Mouse (Mus musculus) ES-E14 (cell line): Measurements from ENCODE around the gene Morn1. TPM values are rescaled to one million over a fixed set of nuclear protein-coding genes. Genes with fewer than 3 reads are reported as not detected.
"Not testable (repeated sequence)": the region's sequence is repeated elsewhere in the genome, so short reads cannot be mapped to it uniquely, and the experiment has no call there.

Experiments
- DNase-seq: peaks from one replicate; pipeline ENCODE4 v3.0.0-alpha.2; 2013; ENCODE audit warnings: low read depth, low spot score
- H3K27ac ChIP-seq: 2 replicates; pipeline ENCODE4 v1.5.1; 2012; ENCODE audit warnings: low read depth, mild to moderate bottlenecking, low read length, moderate library complexity, mixed read lengths; ENCODE audit not compliant: poor library complexity, insufficient read depth, severe bottlenecking
- H3K36me3 ChIP-seq: 2 replicates; pipeline ENCODE4 v1.6.1; 2012; ENCODE audit warnings: mild to moderate bottlenecking, low read length, moderate library complexity, mixed read lengths; ENCODE audit not compliant: control insufficient read depth, poor library complexity, insufficient read depth, severe bottlenecking
- H3K4me1 ChIP-seq, 2 experiments: fragments of 150-350 bp in 1 of 2; sonication (generic) in 1 of 2; 2 replicates each; pipeline ENCODE4 v1.6.1; 2012; ENCODE audit warnings: low read length in 2 of 2, mild to moderate bottlenecking in 1 of 2, mixed read lengths in 1 of 2; ENCODE audit not compliant: control insufficient read depth in 2 of 2, insufficient read depth in 2 of 2, poor library complexity in 1 of 2
- H3K4me3 ChIP-seq, 2 experiments: fragments of 150-350 bp in 1 of 2; sonication (generic) in 1 of 2; 2 replicates each; pipeline ENCODE4 v1.5.1; 2012; ENCODE audit warnings: low read length in 2 of 2, low read depth in 1 of 2, mild to moderate bottlenecking in 1 of 2, mixed read lengths in 1 of 2; ENCODE audit not compliant: insufficient read depth in 1 of 2, poor library complexity in 1 of 2, severe bottlenecking in 1 of 2
- H3K9ac ChIP-seq: 2 replicates; pipeline ENCODE4 v1.6.1; 2012; ENCODE audit warnings: low read depth, mild to moderate bottlenecking, low read length, mixed read lengths; ENCODE audit not compliant: poor library complexity, insufficient read depth, severe bottlenecking
- H3K9me3 ChIP-seq: fragments of 150-350 bp; sonication (generic); 2 replicates; pipeline ENCODE4 v1.6.1; 2012; ENCODE audit warnings: low read depth, mild to moderate bottlenecking, low read length; ENCODE audit not compliant: control insufficient read depth, insufficient read depth
- CHD2 ChIP-seq: IDR thresholded peaks from 2 replicates; pipeline ENCODE4 v1.6.1; 2014; ENCODE audit warnings: mild to moderate bottlenecking, low read depth, low read length, inconsistent platforms
- HCFC1 ChIP-seq: IDR thresholded peaks from 2 replicates; pipeline ENCODE4 v1.6.1; 2012; ENCODE audit warnings: low read length, inconsistent platforms, borderline replicate concordance; ENCODE audit not compliant: insufficient read depth
- MAFK ChIP-seq: IDR thresholded peaks from 2 replicates; pipeline ENCODE4 v1.6.1; 2014; ENCODE audit warnings: mild to moderate bottlenecking, low read depth, low read length, inconsistent platforms; ENCODE audit not compliant: insufficient read depth
- ZC3H11A ChIP-seq: IDR thresholded peaks from 2 replicates; pipeline ENCODE4 v1.6.1; 2012; ENCODE audit warnings: low read depth, mild to moderate bottlenecking, inconsistent platforms, low read length, borderline replicate concordance
- ZNF384 ChIP-seq: IDR thresholded peaks from 2 replicates; pipeline ENCODE4 v1.6.1; 2012; ENCODE audit warnings: low read depth, low read length, inconsistent platforms
- in situ Hi-C, 2 experiments: fragments of 600-800 bp; cut with MboI; formaldehyde crosslinking; loops; one replicate each; pipeline ENCODE4 v1.15.1; 2025; ENCODE audit warnings: low sequenced_read_pairs in 2 of 2, inconsistent platforms in 1 of 2; ENCODE audit not compliant: unreplicated experiment in 2 of 2
- total RNA-seq: library from RNA; depleted of rRNA; stranded (reverse); fragments of 300-350 nt; gene quantifications from 2 replicates; pipeline ENCODE4 v1.2.3, GENCODE M21; 2012

The Morn1 gene
- total RNA-seq, 1 experiment, result 3.4 TPM

GRCm38 (mm10) chr4:155074418-155074817 is 12.0 kb upstream of the Morn1 start:
- Histone ChIP-seq H3K4me3 (no peak overlapping the region), H3K36me3 (peaks cover 68% of the 10 kb centered on the region), H3K4me1 (peaks cover 0 to 11% of the 10 kb centered on the region in 2 experiments; a peak in 1 of 4 replicates), H3K9me3 (no peaks in the 10 kb centered on the region), H3K9ac (no peak overlapping the region), H3K27ac (no peak overlapping the region)
- in situ Hi-C loops, result no loop called here
- TF ChIP-seq ZC3H11A (no peak), HCFC1 (no peak), MAFK (no peak), CHD2 (no peak), ZNF384 (no peak)
- DNase-seq, result no peak

DNA sequence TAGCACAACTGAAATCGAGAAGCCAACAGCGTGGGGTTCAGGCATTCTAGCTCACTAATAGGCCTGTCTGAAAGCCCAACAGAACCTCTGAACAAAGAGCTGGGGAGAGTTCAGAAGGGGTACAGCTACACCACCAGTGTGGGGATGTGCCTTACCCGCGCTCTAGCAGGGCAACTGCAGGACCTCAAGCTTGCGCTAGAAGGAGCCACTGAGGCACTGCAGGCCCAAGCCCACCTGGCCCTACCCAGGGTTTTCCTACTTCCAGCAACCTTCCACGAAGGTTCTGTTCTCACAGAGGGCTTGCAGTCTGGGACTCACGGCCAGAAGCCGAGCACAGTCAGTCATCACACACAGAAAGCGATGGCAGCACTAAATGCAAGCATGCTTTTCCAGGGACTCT is 11.2 kb upstream of the Morn1 start:
- Histone ChIP-seq H3K27ac (no peak overlapping the region), H3K9ac (no peak overlapping the region), H3K4me3 (no peak overlapping the region), H3K36me3 (peaks cover 64% of the 10 kb centered on the region), H3K4me1 (peaks cover 0 to 11% of the 10 kb centered on the region in 2 experiments; a peak in 1 of 4 replicates), H3K9me3 (no peaks in the 10 kb centered on the region)
- in situ Hi-C loops, result no loop called here
- no peak for TF ChIP-seq MAFK
- no peak for TF ChIP-seq CHD2
- no peak for TF ChIP-seq ZC3H11A
- TF ChIP-seq ZNF384, result no peak
- no peak for TF ChIP-seq HCFC1
- no peak for DNase-seq

DNA sequence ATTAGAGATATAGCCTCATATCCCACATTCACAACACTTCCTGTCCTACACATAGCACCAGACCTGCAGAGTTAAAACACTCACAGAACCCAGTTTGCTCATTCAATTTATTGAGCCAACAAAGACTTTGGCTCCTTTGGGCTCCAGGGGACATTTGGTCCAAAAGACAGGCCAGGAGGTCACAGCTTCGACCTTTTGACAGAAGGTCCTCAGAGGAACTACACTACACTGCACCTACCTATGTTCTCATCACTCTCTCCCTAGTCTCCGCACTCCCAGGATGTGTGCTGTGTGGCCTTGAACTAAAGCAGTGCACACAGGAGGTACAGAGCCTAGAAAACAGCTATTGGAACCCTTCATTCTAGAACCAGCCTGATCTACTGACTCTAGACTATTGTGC is 10.6 kb upstream of the Morn1 start:
- H3K27ac ChIP-seq, result no peak overlapping the region
- H3K4me1 ChIP-seq, result peaks cover 0 to 11% of the 10 kb centered on the region in 2 experiments; a peak in 1 of 4 replicates
- H3K9me3 ChIP-seq, result no peaks in the 10 kb centered on the region
- no peak for DNase-seq
- H3K4me3 ChIP-seq, result no peak overlapping the region
- no peak overlapping the region for H3K9ac ChIP-seq
- TF ChIP-seq CHD2, result no peak
- TF ChIP-seq ZNF384, result no peak
- no peak for TF ChIP-seq HCFC1
- TF ChIP-seq MAFK, result no peak
- TF ChIP-seq ZC3H11A, result no peak
- peaks cover 62% of the 10 kb centered on the region for H3K36me3 ChIP-seq
- in situ Hi-C loops, result no loop called here

DNA sequence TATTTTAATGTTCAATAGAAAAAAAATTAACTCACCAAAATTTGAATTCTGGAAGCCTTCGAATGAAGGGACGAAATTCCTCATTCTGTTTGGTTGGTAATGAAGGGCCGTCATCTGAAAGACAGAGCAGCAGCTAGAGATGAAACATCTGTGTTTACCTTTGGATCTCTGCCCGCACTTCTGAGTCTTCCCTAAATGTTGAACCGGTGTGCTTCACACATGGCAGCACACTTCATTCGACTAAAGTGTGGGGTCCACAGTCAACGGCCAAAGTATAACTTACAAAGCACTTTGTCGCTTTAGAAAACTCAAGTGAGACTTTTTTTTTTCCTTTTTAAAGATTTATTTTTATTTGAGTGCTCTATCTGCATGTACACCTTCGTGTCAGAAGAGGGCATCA is 9.7 kb upstream of the Morn1 start:
- in situ Hi-C loops, result no loop called here
- H3K9me3 ChIP-seq, result no peaks in the 10 kb centered on the region
- no peak overlapping the region for H3K9ac ChIP-seq
- H3K4me1 ChIP-seq, result peaks cover 0 to 11% of the 10 kb centered on the region in 2 experiments; a peak in 1 of 4 replicates
- H3K4me3 ChIP-seq, result no peak overlapping the region
- peaks cover 55% of the 10 kb centered on the region for H3K36me3 ChIP-seq
- TF ChIP-seq ZC3H11A (no peak), HCFC1 (no peak), ZNF384 (no peak), MAFK (no peak), CHD2 (no peak)
- no peak overlapping the region for H3K27ac ChIP-seq
- no peak for DNase-seq

DNA sequence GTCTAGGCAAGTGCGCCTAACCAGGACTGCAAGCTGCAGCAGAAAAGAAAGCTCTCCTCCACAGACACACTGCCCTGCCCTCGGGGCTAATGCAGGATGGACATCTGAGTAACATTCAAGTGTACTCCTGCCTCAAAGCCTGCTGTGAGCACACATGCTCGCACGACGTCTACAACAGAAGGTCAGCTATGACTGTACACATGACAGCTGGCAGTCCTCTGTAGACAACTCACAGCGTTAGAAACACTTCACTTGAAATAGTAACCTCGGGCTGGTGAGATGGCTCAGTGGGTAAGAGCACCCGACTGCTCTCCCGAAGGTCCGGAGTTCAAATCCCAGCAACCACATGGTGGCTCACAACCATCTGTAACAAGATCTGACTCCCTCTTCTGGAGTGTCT is 7.6 kb upstream of the Morn1 start:
- in situ Hi-C loops, H3K4me3 ChIP-seq, H3K9ac ChIP-seq, H3K9me3 ChIP-seq, DNase-seq, H3K27ac ChIP-seq: not testable (repeated sequence)
- Histone ChIP-seq H3K4me1 (peaks cover 0 to 11% of the 10 kb centered on the region in 2 experiments; a peak in 1 of 4 replicates), H3K36me3 (peaks cover 52% of the 10 kb centered on the region)
